Mouse (Mus musculus): ENCODE results near the gene Pacs1.
"Not testable (repeated sequence)": the region's sequence is repeated elsewhere in the genome, so short reads cannot be mapped to it uniquely, and the experiment has no call there.

The Pacs1 gene

DNA sequence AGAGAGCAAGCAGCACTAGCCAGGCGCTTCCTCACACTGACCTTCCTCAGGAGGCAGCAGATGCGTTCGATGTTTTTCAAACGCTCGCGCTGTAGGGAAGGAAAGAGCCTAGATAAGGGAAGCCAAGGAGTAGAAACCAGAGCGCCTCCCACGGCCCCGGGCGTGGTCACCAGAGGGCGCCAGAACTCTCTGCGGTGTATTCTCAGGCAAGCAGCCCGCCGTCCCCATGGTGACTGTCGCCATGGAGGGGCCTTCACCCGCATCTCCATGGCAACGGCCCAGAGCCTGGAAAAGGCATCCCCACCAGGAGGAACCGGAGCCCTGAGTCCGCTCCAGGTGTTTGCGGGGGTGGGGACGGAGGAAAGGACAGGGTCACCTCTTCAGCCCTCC lies 178.7 kb downstream of the Pacs1 start:
- peak; percentile 98 to 99 for DNase-seq

DNA sequence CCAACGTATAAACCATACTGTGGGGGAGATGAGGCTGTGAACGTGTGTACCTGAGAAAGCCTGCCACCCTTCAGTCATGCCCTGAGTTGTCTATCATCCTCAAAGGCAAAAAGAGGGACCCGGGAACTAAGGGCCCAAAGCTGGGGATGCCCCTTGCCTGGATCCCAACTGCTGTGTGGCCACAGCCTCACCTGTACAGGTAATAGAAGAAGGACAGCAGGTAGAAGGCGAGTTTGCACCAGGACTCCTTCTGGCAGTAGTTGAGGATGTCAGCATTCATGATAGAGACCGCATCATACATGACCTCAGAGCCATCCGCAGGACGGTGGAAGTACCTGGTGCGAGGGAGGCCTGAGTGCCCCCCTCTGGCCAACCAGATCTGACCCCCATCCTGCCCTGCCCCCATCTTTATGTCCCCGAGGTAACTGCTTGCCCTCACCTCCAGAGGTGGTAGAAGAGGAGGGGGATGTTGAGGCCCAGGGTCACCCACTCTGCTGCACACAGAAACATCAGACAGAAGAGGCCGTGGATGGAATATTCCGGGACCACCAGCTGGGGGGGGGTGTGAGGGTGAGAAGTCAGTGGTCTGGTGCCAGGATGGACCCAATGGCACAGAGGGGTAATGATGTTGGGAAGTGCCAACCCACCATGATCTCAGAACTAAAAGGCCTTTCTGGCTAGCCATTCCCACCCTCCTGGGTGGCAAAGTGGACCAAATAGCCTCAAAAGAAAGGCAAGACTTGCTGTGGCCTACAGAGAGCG lies 179.3 kb downstream of the Pacs1 start:
- no peak for DNase-seq

DNA sequence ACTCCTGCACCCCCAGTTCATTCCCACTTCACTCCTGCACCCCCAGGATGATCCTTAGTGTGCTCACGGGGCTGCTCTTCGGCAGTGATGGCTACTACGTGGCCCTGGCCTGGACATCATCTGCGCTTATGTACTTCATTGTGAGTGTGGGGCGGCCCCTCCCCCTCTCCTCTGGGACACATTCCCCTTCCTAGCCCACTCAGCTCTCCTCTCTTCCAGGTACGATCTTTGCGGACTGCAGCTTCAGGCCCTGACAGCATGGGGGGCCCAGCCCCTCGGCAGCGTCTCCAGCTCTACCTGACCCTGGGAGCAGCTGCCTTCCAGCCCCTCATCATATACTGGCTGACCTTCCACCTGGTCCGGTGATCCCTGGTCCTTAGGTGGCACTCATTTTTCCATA lies 180.8 kb downstream of the Pacs1 start:
- no peak for DNase-seq

DNA sequence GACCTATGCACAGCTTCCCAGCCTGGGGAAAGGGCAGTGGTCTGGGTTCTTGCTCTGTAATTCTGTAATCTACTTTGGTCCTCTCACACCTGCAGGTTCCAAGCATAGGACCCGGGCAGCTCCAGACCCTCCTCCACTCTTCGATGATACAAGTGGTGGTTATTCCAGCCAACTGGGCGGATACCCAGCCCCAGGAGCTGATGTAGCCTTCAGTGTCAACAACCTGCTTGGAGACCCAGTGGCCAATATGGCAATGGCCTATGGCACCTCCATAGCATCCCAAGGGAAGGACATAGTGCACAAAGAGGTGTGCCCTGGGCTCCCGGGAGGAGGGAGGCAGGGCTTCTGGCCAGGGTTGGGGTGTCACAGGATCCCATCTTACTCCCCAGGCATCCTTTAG lies 183.6 kb downstream of the Pacs1 start:
- no peak for DNase-seq

DNA sequence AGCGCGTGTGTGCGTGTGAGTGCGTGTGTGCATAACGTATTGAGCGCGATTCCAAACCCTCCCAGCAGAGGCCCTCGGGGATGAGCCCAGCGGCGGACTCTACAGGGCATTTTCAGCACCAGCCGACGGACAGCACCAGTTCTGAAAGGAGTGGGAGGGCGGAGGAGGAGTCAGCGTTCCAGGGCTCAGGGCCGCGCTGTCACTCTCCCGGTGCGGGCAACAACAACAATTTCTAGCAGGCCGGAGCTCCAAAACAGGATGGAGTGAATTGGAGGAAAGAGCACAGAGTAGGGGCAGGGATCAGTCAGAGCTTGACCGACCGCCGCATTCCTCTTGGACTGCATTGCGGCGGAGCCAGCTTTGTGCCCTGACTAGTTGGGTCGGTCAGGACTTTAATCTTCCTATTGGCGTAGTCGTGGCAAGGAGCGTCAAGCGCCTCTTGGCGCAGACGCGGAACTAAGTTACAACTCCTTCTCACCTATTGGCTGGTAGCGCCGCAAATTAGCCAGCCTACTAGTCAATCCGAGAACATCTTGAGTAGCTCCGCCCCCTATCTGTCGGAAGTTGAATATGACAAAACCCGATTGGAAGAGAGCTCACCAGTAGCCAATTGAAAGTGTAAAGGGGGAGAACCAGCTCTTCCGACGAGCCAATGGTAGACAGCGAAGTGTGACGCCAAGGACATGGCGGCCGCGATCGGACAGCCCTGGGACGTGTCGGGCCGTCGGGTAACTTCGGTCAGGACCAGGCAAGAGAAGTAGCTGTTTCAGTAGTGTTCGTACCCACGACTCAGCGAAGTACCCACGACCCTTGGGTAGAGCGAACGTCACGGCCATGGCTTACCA lies 184.8 kb downstream of the Pacs1 start, which contains the start of gene Yif1a:
TSS of gene Yif1a (plus strand) at position 655 of the 845 bp plus-strand sequence.
- DNase-seq = peak; percentile 98

DNA sequence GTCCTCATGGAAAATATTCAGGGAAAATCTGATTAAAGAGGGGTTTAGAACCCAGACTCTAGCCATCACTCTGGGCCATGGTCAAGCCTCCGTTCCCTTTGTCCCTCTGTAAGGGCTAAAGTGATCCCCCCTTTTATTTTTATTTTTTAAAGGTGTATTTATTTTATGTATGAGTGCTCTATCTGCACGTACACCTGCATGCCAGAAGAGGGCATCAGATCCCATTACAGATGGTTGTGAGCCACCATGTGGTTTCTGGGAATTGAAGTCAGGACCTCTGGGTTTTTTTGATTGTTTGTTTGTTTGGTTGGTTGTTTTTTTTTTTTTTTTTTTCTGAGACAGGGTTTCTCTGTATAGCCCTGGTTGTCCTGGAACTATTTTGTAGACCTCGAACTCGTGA lies 186.4 kb downstream of the Pacs1 start:
- not testable (repeated sequence) for DNase-seq

DNA sequence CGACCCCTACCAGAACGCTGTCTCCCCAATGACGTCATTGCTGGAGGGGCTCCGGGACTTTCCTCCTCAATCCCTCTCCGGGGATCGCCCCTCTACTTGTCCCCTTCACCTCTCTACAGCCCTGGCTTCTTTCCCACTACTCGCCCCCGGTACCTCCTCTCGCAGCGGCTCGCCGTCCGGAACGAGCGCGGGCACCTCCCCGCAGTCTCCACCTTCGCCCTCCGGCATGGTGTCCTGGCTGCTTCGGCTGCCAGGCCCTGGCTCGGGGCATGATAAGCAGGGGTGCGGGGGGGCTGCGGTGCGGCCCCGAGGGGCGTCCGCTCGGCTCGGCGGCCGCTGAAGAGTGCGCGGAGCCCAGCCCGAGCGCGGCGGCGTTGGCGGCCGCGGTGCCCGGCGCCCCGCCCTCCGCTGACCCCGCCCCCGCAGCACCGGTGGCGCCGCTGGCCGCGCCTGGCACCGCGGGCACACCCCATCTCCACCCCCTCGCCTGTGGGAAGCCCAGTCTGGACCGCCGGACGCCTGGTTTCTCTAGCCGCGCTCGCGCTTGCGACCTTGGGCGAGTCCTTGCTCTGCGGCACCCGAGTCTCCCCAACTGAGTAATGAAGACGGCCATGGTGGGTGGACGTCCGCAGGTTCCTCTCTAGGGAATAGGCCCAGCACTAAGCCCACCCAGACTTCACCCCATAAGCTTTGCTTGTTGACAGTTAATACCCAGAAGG lies 187.6 kb downstream of the Pacs1 start, which contains the start of gene Tmem151a:
TSS of gene Tmem151a (minus strand) at position 387 of the 719 bp plus-strand sequence.
- peak; percentile 44 to 56 for DNase-seq

DNA sequence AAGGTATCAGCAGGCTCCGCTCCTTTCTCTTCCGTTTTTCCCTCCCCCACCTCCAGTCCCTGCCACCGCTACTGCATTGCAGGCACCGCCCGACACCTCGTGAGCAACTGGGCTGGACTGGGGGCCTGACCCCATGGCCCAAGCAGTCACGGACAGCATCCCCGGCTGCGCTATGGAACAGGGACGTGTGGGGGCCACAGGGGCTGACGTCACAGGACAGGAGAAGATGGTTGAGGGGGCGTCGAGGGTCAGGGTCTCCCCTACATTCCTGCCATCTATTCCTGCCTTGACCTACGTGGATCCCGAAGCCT lies 188.1 kb downstream of the Pacs1 start:
- no peak for DNase-seq

DNA sequence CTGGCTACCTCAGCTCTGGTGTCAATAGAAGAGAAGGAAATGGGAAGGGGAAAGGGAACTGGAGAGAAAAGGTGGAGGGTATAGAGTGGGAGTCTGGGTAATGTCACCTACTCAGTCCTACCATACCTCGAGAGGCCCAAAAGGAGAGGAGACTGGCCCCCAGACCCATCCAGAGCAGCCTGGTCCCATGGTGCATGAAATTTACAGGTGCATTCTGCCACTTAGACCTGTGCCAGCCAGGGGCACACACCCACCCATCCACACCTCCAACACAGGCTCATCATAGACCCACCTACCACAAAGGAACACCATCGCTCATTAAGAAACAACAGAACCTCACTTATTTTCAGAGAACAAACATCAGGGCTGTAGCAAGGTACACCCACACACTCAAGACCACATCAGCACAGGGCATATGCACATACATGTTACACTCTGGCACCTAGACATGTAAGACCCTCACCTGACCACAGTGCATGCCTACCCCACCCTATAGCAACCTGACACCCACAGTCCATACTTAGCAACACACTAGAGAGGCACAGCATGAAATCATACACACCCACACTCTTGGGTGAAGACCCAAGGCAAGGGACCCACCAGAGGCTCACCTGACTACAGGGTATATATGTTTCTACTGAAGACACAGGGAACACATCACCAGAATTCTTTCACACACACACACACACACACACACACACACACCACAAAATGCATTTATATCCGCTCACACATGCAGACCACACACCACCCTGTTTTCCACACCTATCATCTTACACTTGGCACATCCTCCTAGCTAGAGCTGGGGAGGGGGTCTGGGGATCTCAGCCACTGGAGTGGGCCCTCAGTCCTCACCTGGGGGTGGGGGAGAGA lies 188.7 kb downstream of the Pacs1 start:
- no peak for DNase-seq
